Mouse (Mus musculus): ENCODE measurements around the gene Mylk3.

DNA sequence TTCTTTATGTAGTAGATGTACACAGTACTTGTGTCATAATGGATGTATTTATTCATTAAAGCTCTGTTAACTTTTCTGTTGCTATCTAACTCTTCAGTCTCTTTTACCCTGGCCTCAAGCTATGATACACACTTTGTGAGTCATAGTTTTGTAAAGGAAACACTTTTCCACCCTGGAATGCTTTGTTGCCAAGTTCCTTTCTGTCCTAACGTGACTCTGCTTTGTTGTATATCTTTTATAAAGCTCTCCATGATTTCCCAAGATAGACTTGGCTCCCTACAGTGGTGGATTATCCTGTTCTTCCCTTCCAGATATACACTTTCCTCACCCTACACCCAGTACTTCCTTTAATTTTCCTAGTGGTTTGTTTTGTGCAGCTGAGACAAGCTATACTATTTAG is 84.2 kb downstream of the Mylk3 start:
- TF ChIP-seq CTCF (IDR thresholded peaks at IDR 0.05), result no peak
- TF ChIP-seq EP300 (IDR thresholded peaks at IDR 0.05), result no peak
